Mouse (Mus musculus): ENCODE measurements around the gene Cdhr2. TPM values are rescaled to one million over a fixed set of nuclear protein-coding genes. Genes with fewer than 3 reads are reported as not detected.

Gene Cdhr2
- total and polyA plus RNA-seq, 3 experiments: not detected

- no peak overlapping the region for H3K27ac ChIP-seq (ENCODE audit: control insufficient read depth, low read depth, low read length)
- DNase-seq (ENCODE audit: low read depth, low spot score): no peak
- H3K36me3 ChIP-seq (ENCODE audit: control insufficient read depth in 1 of 2, insufficient read depth in 2 of 2, low read length in 2 of 2): no peaks in the 10 kb centered on the region
- no peak overlapping the region for H3K4me3 ChIP-seq (ENCODE audit: control insufficient read depth in 1 of 2, insufficient read depth in 1 of 2, low read depth in 2 of 2, low read length in 2 of 2)
- TF ChIP-seq CHD1 (IDR thresholded peaks at IDR 0.05; ENCODE audit: low read depth, low read length) (no peak), USF2 (IDR thresholded peaks at IDR 0.05; ENCODE audit: borderline replicate concordance in 1 of 2, insufficient read depth in 1 of 2, low read depth in 1 of 2, low read length in 2 of 2) (no peak), RAD21 (IDR thresholded peaks at IDR 0.05; ENCODE audit: low read depth, low read length) (no peak), MYB (IDR thresholded peaks at IDR 0.05; ENCODE audit: low read depth, low read length) (no peak), CTCF (IDR thresholded peaks at IDR 0.05 in 2 of 3, conservative IDR thresholded peaks at IDR 0.05 in 1 of 3; ENCODE audit: control insufficient read depth in 1 of 3, insufficient read depth in 1 of 3, low read depth in 2 of 3, low read length in 3 of 3, poor library complexity in 1 of 3, severe bottlenecking in 1 of 3) (no peak), EP300 (IDR thresholded peaks at IDR 0.05; ENCODE audit: low read depth in 1 of 2, low read length in 2 of 2) (no peak), MYC (IDR thresholded peaks at IDR 0.05; ENCODE audit: low read depth, low read length) (no peak), MAZ (IDR thresholded peaks at IDR 0.05; ENCODE audit: low read depth, low read length) (no peak), E2F4 (IDR thresholded peaks at IDR 0.05; ENCODE audit: borderline replicate concordance, low read depth, low read length) (no peak), SMC3 (IDR thresholded peaks at IDR 0.05; ENCODE audit: low read depth, low read length) (no peak), CHD2 (IDR thresholded peaks at IDR 0.05; ENCODE audit: low read length) (no peak)
- H3K79me2 ChIP-seq (ENCODE audit: control insufficient read depth, insufficient read depth, low read length, poor library complexity): no peaks in the 10 kb centered on the region
- H3K27me3 ChIP-seq (ENCODE audit: control insufficient read depth in 1 of 2, insufficient read depth in 2 of 2, low read length in 2 of 2): no peaks in the 10 kb centered on the region; a peak in 1 of 4 replicates
- no peaks in the 10 kb centered on the region for H3K9me3 ChIP-seq (replicated peaks; ENCODE audit: insufficient read depth, low read length)
- no peak overlapping the region for H3K9ac ChIP-seq (ENCODE audit: control insufficient read depth, low read depth, low read length, poor library complexity, severe bottlenecking)
- no peaks in the 10 kb centered on the region for H3K4me1 ChIP-seq (ENCODE audit: control insufficient read depth in 1 of 2, insufficient read depth in 2 of 2, low read length in 2 of 2)
Observed at GRCm38 (mm10) chr13:54755201-54755830, 54.1 kb downstream of the Cdhr2 start.

DNA sequence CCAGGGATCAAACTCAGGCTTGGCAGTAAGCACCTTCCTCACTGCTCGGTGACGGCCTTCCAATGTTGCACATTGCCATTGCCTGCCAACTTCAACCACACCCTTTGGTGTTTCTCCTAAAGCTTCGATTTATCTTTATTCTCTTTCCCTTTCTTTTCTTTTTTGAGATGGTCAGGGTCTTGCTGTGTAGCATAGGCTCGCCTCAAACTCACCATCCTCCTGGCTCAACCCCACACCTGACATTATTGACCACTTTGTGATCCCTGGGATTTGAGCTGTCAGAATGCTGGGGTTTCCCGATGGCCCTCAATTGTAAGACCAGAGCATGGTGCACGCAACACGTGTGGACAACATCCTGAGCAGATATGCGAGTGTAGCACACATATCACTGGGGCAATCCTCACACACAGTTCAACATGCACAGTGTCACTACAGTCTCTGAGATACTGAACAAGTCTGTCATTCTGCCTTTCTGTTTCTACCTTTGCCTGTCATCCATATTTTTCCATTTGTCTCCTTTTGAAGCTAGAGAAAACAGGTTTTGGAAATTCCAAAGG, 55.0 kb downstream of the Cdhr2 start:
- H3K9ac ChIP-seq (ENCODE audit: control insufficient read depth, low read depth, low read length, poor library complexity, severe bottlenecking): no peak overlapping the region
- no peak overlapping the region for H3K4me3 ChIP-seq (ENCODE audit: control insufficient read depth in 1 of 2, insufficient read depth in 1 of 2, low read depth in 2 of 2, low read length in 2 of 2)
- H3K79me2 ChIP-seq (ENCODE audit: control insufficient read depth, insufficient read depth, low read length, poor library complexity): no peaks in the 10 kb centered on the region
- no peaks in the 10 kb centered on the region for H3K9me3 ChIP-seq (replicated peaks; ENCODE audit: insufficient read depth, low read length)
- no peak for DNase-seq (ENCODE audit: low read depth, low spot score)
- H3K27ac ChIP-seq (ENCODE audit: control insufficient read depth, low read depth, low read length): no peak overlapping the region
- H3K4me1 ChIP-seq (ENCODE audit: control insufficient read depth in 1 of 2, insufficient read depth in 2 of 2, low read length in 2 of 2): no peaks in the 10 kb centered on the region
- H3K36me3 ChIP-seq (ENCODE audit: control insufficient read depth in 1 of 2, insufficient read depth in 2 of 2, low read length in 2 of 2): no peaks in the 10 kb centered on the region
- TF ChIP-seq MEF2A (IDR thresholded peaks at IDR 0.05; ENCODE audit: extremely low read depth, insufficient replicate concordance, low read depth, low read length, poor library complexity, severe bottlenecking) (no peak), SIN3A (IDR thresholded peaks at IDR 0.05; ENCODE audit: low read length) (no peak), ETS1 (IDR thresholded peaks at IDR 0.05; ENCODE audit: low read depth, low read length) (no peak), TBP (IDR thresholded peaks at IDR 0.05; ENCODE audit: low read depth, low read length) (no peak), MAZ (IDR thresholded peaks at IDR 0.05; ENCODE audit: low read depth, low read length) (no peak), HCFC1 (IDR thresholded peaks at IDR 0.05; ENCODE audit: low read depth, low read length) (no peak), CHD1 (IDR thresholded peaks at IDR 0.05; ENCODE audit: low read depth, low read length) (no peak), POLR2AphosphoS5 (IDR thresholded peaks at IDR 0.05; ENCODE audit: borderline replicate concordance, low read depth, low read length) (no peak), USF1 (IDR thresholded peaks at IDR 0.05; ENCODE audit: low read depth, low read length) (no peak), NELFE (IDR thresholded peaks at IDR 0.05; ENCODE audit: low read depth, low read length) (no peak), GATA1 (IDR thresholded peaks at IDR 0.05; ENCODE audit: low read depth, low read length) (no peak), RAD21 (IDR thresholded peaks at IDR 0.05; ENCODE audit: low read depth, low read length) (no peak), TAL1 (IDR thresholded peaks at IDR 0.05; ENCODE audit: low read length) (no peak), POLR2AphosphoS2 (IDR thresholded peaks at IDR 0.05; ENCODE audit: low read length) (no peak), POLR2A (IDR thresholded peaks at IDR 0.05; ENCODE audit: control insufficient read depth in 1 of 2, insufficient read depth in 1 of 2, low read depth in 1 of 2, low read length in 2 of 2, poor library complexity in 1 of 2) (no peak)
- H3K27me3 ChIP-seq (ENCODE audit: control insufficient read depth in 1 of 2, insufficient read depth in 2 of 2, low read length in 2 of 2): no peaks in the 10 kb centered on the region; a peak in 1 of 4 replicates

Data from MEL (cell line).